Mouse (Mus musculus) testis, adult 2 months (tissue): ENCODE measurements around the gene Kif20b.

ENCODE experiments used
- CTCF ChIP-seq: fragments of 200-500 bp; IDR thresholded peaks from 2 replicates; pipeline ENCODE4 v1.5.1; 2012; ENCODE audit warnings: low read depth, mild to moderate bottlenecking, inconsistent platforms, low read length, moderate library complexity; ENCODE audit not compliant: control insufficient read depth, insufficient read depth, insufficient replicate concordance
- POLR2A ChIP-seq: fragments of 200-500 bp; IDR thresholded peaks from 2 replicates; pipeline ENCODE4 v1.6.1; 2012; ENCODE audit warnings: low read depth, mild to moderate bottlenecking, inconsistent platforms, low read length, moderate library complexity; ENCODE audit not compliant: control insufficient read depth

GRCm38 (mm10) chr19:34990443-34990842 is 68.3 kb downstream of the Kif20b start:
- TF ChIP-seq CTCF, result no peak
- TF ChIP-seq POLR2A, result no peak
